Mouse (Mus musculus) cerebellum, adult (tissue): ENCODE data around the gene Dcaf11.

ENCODE experiments used
- ATAC-seq: cut with Nextera tagmentation; 2 replicates; pipeline ENCODE4 v1.9.2; 2017; ENCODE audit warnings: mild to moderate bottlenecking, moderate library complexity, mixed read lengths; ENCODE audit not compliant: insufficient number of reproducible peaks, low FRiP score, low TSS enrichment

Dcaf11 gene

GRCm38 (mm10) chr14:55559799-55560201 is at the start of gene Dcaf11:
Gene Dcaf11 (plus strand): TSS chr14:55560006.
- ATAC-seq, result peak; percentile 77

GRCm38 (mm10) chr14:55510125-55510731 is 49.6 kb upstream of the Dcaf11 start, which contains the start of gene Cpne6:
Gene Cpne6 (plus strand): TSS chr14:55510445.
- no peak for ATAC-seq

- ATAC-seq, result no peak
These were observed 48.8 kb upstream of the Dcaf11 start for GRCm38 (mm10) chr14:55511037-55511436.

GRCm38 (mm10) chr14:55513927-55514326 is 45.9 kb upstream of the Dcaf11 start:
- no peak for ATAC-seq

- no peak for ATAC-seq
These were observed 44.0 kb upstream of the Dcaf11 start for GRCm38 (mm10) chr14:55515846-55516245.

- no peak for ATAC-seq
These were observed 40.9 kb upstream of the Dcaf11 start for GRCm38 (mm10) chr14:55518897-55519296.

- no peak for ATAC-seq
These were observed 40.2 kb upstream of the Dcaf11 start for GRCm38 (mm10) chr14:55519604-55520003.

GRCm38 (mm10) chr14:55520451-55521361 is 39.1 kb upstream of the Dcaf11 start:
- ATAC-seq, result peak; percentile 37; the same call in 1 of the 2 replicates

- ATAC-seq, result no peak
These were observed 35.7 kb upstream of the Dcaf11 start for GRCm38 (mm10) chr14:55524062-55524461.

GRCm38 (mm10) chr14:55524785-55525184 is 35.0 kb upstream of the Dcaf11 start, which contains the start of gene Nrl:
Gene Nrl (minus strand): TSS chr14:55524981.
- no peak for ATAC-seq

- ATAC-seq, result no peak
These were observed 33.1 kb upstream of the Dcaf11 start for GRCm38 (mm10) chr14:55526674-55527073.

GRCm38 (mm10) chr14:55527940-55528339 is 31.9 kb upstream of the Dcaf11 start:
- no peak for ATAC-seq

- no peak for ATAC-seq
These were observed 23.6 kb upstream of the Dcaf11 start for GRCm38 (mm10) chr14:55536116-55536745.

- peak; percentile 93 for ATAC-seq
These were observed 19.6 kb upstream of the Dcaf11 start, which contains the start of gene Pck2 for GRCm38 (mm10) chr14:55540067-55540786. Gene Pck2 (plus strand): TSS chr14:55540266.

GRCm38 (mm10) chr14:55540787-55541321 is 19.0 kb upstream of the Dcaf11 start:
- ATAC-seq, result 0 out of 2 replicates have a peak, but pooled peaks have one; percentile 13

GRCm38 (mm10) chr14:55542268-55542667 is 17.5 kb upstream of the Dcaf11 start:
- ATAC-seq, result no peak

- ATAC-seq, result no peak
These were observed 15.5 kb upstream of the Dcaf11 start for GRCm38 (mm10) chr14:55544334-55544733.

GRCm38 (mm10) chr14:55550191-55550590 is 9.6 kb upstream of the Dcaf11 start:
- no peak for ATAC-seq

GRCm38 (mm10) chr14:55551347-55551746 is 8.5 kb upstream of the Dcaf11 start:
- no peak for ATAC-seq

- no peak for ATAC-seq
These were observed 8.0 kb upstream of the Dcaf11 start for GRCm38 (mm10) chr14:55551794-55552193.
